Mouse (Mus musculus): ENCODE data around the gene Zfp93.

Zfp93 gene

GRCm38 (mm10) chr7:24326273-24327135, 56.3 kb downstream of the Zfp93 start:
- ATAC-seq (ENCODE audit: insufficient number of reproducible peaks, low FRiP score, low TSS enrichment) = no peak
